Mouse (Mus musculus): ENCODE results near the gene Elovl7.
A peak's percentile ranks its signal among the peaks of the same experiment; 100 is the strongest.

Gene Elovl7

DNA sequence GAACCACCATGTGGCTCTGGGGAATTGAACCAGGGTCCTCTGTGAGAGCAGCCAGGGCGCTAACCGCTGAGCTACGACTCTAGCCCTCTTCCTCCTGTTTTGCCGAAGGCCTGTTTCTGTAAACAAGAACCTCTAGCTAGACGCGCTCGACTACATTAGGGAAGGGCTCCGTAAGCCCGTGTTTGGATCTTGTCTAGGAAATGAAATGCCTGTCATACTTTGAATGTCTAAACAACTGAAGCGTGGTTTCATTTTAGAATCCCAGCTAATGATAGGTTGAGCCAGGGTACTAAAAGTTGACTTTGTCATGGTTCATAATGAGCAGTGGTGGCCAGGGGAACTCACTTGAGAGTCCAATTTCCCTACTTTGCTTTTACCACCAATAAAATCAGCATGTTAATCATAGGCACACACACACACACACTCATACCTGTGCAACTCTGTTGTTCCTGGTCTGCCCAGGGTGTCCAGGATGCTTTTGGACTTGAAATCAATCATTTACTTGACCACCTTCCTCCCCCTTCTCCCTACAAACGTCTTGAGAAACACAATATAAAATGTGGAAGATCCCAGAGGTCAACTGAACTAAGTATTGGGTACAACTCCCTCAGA, 31.0 kb downstream of the Elovl7 start:
- DNase-seq: no peak

DNA sequence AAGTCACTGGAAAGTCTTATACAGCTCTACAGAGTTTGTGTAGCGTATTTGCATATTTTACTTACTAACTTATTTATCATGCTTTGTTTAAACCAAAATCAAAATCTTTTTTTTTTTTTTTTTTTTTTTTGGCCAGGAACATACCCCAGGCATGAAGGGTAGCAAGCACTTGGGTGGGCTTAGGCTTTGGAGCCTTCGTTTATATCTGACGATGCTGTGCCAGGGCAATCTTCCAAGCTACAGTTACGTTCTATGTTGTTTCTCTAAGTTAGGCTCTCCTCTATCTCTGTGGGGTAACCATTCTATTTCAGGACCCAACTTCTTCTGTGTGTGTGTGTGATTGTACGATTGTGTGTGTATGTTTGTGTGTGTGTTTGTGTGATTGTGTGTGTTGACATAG, 36.9 kb downstream of the Elovl7 start:
- DNase-seq: no peak

DNA sequence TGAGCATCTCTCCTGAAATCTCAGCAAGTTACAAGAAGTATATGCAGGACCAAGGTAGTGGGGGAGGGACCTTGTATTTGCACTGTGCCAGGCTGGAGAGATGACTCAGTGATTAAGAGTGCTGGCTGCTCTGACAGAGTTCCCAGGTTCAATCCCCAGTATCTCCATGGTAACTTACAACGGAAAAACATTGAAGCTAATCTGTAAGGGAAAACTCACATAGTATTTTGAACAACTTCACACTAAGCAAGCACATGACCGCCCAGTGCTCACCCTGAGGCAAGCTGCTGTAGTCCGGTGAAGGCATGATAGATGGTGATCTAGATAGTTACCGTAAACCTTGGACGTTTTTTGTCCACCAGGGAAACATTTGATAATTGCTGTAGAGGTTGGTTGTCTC, 39.8 kb downstream of the Elovl7 start:
- DNase-seq: no peak

DNA sequence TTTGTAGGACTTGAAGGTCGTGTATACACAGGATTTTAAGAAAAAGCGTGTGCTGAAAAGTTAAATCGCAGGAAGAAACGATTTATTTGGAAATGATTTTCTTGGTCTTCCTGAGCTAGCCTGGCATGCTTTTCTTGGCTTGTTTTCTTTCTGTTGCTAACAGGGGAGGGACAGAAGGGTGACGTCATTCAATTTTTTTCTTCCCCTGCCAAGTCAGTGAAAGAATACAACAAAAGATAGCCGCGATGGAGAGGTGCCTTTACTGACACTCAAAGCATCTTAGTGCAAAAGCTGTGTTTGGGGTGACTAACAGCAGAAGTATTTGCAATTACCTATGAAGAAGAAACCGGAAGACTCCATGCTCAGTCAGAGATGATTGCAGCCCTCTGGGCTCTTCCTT, 48.8 kb downstream of the Elovl7 start:
- DNase-seq: no peak

DNA sequence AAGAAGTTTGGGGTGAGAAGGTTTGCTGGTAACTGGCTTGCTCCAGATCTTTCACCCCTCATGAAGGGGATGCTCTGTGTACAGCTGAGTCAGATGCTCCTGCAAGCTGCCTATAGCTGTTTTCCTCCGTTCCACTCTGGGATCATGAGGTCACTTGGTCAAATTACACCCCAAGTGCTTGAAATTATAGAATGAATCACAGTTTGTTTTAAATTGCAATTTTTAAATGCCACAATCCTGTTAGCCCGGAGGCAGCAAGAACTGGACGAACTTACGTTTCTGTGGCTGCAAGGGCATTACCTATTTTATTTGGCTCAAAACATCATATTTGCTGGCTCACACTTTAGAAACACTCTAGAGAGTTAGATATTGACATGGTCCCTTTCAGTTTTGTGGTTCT, 51.2 kb downstream of the Elovl7 start:
- no peak for DNase-seq

DNA sequence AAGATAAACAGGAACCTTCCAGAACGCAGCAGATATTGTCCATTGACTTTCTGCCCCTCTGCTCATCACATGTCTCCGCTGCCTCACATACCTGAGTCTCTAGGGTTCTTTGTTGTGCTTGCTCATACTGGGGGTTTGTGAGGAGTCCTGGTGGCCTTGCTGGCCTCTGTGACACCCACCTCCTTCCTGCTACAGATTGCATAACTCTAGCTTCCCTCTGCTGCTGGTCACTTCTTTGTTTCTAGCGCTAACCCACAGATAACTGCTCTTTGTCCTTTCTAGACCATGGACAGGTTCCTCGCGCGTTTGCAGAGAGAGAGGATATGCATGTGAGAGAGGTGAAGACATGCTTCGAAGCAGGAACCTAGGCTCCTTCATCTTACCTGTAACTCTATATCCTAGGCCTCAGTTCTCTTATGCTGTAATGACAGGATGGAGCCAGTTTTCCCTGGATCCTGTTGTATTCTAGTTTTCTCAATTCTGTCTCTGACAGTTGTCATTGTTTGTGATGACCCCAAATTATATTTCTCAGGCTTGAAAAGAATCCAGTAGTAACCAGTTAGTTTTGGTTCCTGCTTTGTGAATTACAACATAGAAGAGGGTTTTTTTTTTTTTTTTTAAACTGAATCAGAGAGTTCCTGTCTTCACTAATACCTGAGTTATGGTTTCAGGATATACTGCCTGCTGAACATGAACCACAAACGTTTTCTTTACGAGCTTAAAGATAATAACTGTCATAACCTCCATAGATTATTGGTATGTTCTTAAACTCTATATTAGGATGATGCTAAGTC, 53.8 kb downstream of the Elovl7 start:
- no peak for DNase-seq

DNA sequence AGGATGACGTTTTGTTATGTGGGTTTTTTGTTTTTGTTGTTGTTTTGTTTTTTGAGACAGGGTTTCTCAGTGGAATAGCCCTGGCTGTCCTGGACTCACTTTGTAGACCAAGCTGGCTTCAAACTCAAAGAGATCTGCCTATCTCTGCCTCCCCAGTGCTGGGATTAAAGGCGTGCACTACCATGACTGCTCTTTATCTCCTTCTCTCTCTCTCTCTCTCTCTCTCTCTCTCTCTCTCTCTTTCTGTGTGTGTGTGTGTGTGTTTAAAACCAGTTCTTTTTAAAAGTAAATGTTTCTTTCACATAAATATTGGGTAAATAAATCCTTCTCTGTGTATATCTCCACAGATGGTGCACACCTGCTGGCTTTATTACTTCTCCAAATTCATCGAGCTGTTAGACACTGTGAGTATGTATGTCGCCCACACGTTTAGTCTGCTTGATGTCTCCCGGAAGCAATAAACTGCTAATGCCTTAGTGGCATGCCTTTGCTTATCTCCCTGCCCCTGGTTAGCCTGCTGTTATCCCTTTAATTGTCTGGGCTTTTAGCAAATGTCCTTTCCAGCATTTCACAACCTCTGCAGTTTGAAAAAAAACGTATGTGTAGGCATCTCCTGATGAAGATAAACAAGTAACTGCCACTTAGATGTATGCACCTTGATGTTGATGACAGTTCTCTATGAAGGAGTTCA, 57.4 kb downstream of the Elovl7 start:
- DNase-seq: no peak

DNA sequence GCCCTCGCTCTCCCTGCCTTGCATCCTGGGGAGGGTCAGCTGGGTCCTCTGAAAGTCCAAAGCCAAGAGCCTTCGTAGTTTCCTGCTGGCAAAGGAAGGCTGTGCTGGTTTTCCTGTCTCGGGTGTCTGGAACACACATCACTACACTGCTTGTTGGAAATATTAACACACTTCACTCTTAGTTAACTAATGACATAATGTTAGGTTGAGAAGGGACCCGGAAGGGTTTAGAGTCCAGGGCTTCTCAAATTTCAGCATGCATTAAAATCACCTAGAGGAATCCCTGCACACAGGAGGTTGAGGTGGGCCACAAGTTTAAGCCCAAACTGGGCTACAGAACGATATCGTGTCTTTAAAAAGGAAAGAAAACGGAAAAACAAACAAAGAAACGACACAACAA, 58.1 kb downstream of the Elovl7 start:
- DNase-seq: no peak

DNA sequence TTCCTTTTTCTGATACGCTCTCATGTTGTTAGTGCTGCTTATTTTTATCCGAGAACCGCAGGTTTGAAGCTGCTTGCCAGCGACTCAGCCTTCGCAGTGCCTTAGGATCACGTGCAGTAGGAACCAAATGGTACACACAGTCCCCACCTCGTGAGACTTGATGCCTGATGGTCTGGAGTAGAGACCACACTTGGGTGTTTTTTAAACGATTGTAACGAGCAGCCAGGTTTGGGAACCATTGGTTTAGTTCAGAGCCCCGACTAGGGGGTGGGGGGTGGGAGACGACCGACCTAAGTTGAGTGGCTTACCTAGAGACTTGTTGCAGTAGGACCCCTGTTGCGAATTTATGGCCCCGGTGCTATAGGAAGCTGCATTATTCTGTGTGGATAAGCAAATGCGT, 58.8 kb downstream of the Elovl7 start:
- DNase-seq: no peak

DNA sequence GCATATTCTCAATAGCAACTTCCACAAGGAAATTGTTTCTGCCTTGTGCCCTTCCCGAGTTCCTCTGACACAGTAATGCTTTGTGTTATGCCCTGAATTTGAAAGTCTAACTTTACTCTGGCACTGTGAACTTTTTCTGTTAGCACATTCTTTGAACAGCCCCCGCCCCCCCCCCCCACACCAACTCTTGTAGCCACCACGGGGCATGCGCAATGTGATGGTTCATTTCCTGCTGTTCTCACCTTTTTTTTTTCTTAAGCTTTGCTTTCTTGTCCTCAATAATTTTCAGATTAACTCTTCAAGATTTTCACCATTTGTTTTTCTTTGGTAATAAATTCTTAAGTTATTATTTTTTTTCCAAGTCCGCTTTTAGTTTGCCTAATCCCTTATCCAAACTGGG, 59.3 kb downstream of the Elovl7 start:
- no peak for DNase-seq

DNA sequence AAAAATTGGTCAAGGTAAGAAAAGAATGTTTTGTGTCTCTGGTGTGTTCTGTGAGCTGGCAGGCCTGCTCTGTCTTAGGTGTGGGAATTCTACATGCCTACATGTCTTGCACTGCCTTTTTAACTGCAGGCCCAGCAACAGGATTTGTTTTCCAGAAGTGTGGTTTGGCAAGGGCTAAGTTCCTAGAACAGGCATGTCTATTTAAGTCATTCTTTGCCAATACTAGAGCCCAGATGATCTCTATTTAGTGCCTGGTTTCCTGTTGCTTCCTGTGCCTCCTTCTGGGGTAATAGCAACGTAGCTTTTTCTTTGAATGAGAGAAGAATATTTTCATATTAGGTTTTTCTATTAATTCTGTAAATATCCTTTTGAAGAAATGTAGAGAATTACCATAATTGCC, 62.4 kb downstream of the Elovl7 start:
- no peak for DNase-seq

DNA sequence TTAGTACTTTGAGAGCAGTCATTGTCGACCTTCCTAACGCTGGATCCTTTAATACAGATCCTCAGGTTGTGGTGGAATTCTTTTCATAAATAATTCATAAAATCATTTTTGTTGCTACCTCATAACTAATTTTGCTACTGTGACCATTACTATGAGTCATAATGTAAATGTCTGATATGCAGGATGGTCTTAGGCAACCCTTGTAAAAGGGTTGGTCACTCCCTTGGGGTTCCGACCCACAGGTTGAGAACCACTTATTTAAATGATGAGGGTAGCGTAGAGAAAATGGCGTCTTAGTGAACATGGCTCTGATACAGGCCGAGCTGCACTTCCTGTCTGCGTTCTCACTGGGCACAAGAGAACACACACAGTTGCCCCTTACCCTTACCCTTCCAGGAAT, 63.1 kb downstream of the Elovl7 start:
- DNase-seq: no peak

DNA sequence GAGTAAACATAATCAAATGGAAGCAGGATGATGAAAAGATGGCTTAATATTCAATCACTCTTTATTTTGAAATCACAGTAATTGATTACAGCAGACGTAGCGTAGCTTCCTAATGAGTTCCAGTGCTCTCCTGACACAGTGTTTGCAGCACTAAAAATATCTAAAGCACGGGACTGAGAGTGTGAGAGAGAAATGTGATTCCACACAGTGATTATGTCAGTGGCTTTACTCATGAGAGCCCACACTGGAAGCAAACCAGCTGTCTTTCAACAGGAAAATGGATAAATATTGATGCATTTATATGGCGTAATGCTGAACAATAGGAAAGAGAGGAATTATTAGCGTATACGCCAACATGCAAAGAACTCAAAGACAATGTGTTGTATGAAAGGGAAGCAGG, 64.4 kb downstream of the Elovl7 start:
- DNase-seq: no peak

DNA sequence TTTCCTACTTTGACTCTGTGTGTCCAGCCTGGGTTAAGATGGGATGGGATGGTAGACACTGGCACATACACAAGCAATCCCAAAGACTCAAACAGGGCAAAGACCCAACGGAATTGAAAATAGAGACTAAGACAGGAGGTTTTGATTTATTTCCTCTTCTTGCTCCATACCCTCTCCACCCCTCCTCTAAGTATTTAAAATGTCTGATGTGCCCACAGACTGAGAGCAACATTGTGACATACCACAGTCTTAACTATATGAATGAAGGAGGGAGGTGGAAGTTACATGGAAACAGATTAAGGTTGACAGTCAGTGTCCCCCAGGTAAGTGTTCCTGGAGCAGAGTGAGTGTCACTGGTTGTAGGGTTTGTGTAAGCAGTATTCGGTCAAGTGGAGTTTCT, 70.1 kb downstream of the Elovl7 start:
- no peak for DNase-seq

DNA sequence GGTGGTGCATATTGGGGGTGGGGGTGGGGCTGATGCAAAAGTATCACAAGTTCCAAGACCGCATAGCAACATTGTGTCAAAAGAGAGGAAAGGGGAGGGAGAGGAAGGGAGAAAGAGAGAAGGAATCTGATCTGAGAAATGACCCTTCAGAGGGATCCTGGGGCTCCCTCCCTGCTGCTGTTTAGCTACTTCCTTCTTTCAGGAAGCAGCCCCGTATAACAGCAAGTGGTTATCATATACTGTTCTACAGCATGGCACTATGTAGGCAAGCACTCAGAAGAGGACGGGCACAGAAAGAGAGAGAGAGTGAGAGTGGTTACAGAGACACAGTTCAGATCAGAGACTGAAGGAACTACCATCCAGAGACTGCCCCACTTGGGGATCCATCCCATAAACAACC, 73.7 kb downstream of the Elovl7 start:
- no peak for DNase-seq

DNA sequence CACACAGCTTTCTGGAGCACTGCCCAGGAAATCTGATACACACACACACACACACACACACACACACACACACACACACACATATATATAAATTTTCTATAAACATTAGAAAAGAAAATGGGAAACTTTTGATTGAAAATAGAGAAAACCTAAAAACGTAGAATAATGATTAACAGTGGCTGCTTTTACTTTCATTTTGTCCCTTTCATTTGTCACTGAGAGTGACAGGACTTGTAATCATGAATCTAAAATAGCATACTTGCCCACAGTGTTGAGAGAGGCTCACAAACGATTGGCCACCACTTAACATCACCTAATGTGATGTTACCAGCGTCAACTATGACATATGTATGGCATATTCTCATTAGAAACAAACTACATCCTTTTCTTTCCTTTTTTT, 75.2 kb downstream of the Elovl7 start:
- DNase-seq: no peak

DNA sequence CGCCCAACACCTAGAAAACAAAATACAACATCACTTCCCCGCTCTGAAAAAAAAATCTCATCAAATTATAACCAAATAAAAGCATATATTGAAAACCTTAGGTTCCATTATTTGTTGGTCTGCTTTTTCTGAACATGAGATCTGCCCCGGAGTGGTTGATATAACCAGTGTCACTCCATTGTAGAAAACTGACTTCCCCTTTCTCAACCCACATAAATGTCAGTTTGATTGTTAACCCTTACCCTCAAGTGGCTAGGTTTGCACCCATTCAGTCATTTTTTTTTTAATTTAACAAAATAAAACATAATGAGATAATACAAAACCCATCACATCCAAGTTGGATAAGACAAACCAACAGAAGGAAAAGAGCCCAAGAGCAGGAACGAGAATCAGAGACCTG, 76.1 kb downstream of the Elovl7 start:
- DNase-seq: no peak

DNA sequence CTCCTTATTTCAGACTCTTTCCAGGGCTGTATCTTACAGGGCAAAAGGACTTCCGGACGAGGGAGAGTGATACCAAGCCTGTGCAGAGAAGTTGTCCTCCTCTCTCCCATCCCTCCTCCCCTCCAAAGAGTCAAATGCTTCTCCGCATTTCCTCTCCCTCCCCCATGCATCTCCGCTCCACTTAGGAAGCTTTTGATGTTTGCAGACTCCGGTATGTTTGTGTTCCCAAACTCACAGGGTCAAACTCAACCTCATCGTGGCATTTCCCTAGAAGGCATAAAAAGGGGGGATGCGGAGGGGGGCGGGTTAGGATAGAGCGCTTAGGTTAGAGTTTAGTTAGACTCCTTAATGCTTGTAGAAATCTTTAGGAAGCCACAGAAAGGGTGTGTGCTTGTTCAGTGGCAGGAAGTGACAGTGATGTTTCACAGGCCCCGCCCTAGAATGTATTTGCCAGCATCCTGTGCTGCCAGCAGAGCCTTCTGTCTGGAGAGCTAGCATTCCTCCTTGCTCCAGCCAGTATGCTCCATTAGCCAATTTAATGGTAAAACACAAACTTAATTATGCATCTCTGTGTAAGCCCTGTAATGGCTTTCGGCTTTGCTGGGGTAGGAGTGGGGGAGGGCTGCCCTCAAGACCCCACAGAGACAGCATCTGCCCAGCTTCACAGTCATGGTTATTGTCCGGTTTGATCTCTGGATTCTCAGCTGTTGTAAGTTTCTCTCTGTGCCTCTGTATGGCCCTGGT, 83.3 kb downstream of the Elovl7 start:
- DNase-seq: no peak

DNA sequence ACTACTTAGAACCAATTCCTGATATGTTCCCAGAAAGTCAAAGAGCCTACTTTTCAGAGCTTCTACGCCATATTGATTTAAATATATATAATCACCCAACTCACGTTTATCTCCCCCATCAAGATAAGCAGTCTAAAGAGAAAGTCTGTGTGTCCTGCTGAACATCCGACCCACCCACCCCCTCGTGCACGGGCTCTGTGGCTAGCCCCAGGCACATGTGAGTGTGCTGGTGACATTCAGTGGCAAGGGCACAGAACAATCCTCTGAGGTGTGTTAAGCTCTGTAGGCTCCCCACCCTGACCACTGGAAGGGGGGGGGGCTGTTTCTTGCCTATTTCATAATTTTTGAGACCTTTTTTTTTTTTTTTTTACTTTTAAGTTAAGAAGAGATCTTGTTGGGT, 84.0 kb downstream of the Elovl7 start:
- DNase-seq: no peak

DNA sequence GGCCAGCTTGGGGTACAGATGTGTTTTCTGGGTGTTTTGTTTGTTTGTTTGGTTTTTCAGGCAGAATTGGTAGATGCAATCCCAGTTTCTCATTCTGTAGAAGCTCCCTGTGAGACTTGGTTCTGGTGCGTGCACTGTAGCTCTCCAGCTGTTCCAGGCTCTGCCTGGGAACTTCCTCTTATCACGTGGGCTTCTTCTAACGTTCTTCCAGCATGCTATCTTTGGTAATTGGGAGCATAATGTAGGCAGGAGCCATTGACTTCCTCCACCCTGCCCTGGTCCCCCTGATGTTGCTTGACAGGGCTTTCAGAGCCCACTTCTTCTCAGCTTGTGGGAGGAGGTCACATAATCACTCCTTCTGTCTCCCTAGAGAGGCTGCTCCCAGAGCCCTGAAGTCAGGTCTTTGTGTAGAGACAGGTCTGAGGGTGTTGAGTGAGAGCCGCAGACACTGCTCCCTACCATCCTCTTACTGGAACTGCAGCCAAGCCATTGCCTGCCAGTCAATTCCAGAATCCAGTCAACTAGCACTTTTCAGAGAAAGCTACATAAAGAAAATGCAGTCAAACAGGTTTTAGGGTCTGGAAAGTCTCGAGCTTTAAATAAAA, 86.2 kb downstream of the Elovl7 start:
- no peak for DNase-seq

DNA sequence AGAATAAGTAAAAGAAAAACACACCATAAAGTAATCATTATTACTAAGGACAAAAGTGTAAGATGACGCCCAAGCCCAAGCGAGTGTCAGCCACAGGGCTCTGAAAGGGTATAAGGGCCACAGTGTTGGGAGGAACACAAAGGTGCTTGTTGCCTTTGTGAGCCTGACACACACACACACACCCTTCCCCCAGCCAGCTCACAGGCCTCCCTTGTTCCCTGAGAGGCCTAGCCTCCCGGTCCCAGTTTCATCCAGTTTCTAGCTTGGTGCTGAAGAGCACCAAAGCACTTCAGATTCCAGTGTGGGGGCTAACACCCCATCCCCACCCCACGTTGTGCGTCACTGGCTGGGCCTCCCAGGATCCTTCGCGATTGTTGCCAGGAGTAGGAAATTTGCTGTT, 87.2 kb downstream of the Elovl7 start:
- peak; percentile 32 for DNase-seq

DNA sequence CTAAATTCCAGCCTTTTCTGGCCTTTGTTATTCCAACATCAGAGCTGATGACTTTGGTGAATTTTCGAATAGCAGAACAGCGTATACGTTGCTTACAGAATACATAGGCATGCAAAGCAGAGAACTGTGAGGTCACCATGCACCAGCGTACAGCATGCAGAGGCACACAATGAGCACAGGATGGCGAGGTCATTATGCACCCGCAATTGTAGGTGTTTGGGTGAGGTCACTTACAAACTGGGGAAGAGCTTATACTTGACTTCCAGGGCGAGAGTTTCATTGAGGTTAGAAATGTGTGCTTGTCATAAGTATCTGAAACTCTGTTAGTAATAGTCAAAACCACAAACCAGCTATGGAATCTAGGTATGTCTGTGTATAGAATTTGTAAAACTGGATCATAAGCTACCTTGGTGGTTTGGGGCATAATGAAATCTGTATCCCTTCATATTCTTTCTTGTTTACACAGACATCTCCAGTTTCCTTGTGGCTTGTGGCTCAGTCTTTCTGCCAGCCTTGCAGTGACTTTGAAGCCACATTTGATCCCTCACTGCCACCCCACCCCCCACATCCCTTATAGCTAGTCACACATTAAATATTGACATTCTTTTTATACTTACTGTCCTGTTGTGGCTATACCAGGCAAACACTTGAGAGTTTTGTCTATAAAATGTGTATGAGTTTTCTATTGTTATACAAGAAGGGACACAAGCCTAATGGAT, 88.9 kb downstream of the Elovl7 start:
- no peak for DNase-seq

DNA sequence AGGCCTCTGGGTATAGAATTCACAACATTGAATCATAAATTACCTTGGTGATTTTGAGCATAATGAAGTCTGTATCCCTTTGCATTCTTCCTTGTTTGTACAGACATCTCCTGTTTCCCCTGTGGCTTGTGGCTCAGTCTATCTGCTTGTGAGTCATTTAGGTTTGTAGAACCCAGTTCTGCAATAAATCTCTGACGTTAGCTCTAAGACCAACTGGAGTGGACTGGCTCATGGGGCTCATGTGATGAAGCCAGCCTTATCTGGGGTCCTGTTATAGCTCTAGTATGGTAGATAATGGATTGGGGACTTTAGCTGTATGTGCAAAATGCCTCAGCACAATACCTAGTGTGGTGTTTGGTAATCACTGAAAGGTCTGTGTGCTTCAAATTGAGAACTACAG, 89.6 kb downstream of the Elovl7 start:
- DNase-seq: no peak
